Mouse (Mus musculus) intestine, postnatal 0 days (tissue): ENCODE data around the gene Gcdh. TPM values are rescaled to one million over a fixed set of nuclear protein-coding genes. Genes with fewer than 3 reads are reported as not detected.
A peak's percentile ranks its signal among the peaks of the same experiment; 100 is the strongest.
"Not testable (repeated sequence)": the region's sequence is repeated elsewhere in the genome, so short reads cannot be mapped to it uniquely, and the experiment has no call there.

Experiments
- ATAC-seq: fragments of 200-750 bp; cut with Nextera tagmentation; 2 replicates; pipeline ENCODE4 v1.8.0; 2017; ENCODE audit warnings: mild to moderate bottlenecking, moderate TSS enrichment, moderate library complexity
- H3K27ac ChIP-seq: fragments of 300-500 bp; sonication (generic); 2 replicates; pipeline ENCODE4 v1.5.1; 2014; ENCODE audit warnings: mild to moderate bottlenecking, low read depth, low read length, moderate library complexity
- H3K27me3 ChIP-seq: fragments of 300-500 bp; sonication (generic); replicated peaks from 2 replicates; pipeline ENCODE4 v1.6.1; 2014; ENCODE audit warnings: low read length, mixed read lengths; ENCODE audit not compliant: control insufficient read depth, insufficient read depth
- H3K36me3 ChIP-seq: fragments of 300-500 bp; sonication (generic); 2 replicates; pipeline ENCODE4 v1.6.1; 2014; ENCODE audit warnings: mild to moderate bottlenecking, moderate library complexity; ENCODE audit not compliant: control insufficient read depth, insufficient read depth
- H3K4me1 ChIP-seq: fragments of 300-500 bp; sonication (generic); replicated peaks from 2 replicates; pipeline ENCODE4 v1.6.1; 2014; ENCODE audit warnings: antibody characterized with exemption, low read length, mixed read lengths; ENCODE audit not compliant: control insufficient read depth, insufficient read depth
- H3K4me2 ChIP-seq: fragments of 300-500 bp; sonication (generic); replicated peaks from 2 replicates; pipeline ENCODE4 v1.6.1; 2014; ENCODE audit warnings: low read depth, mild to moderate bottlenecking, moderate library complexity
- H3K4me3 ChIP-seq: fragments of 300-500 bp; sonication (generic); 2 replicates; pipeline ENCODE4 v1.5.1; 2014; ENCODE audit warnings: low read depth, low read length
- H3K9ac ChIP-seq: fragments of 300-500 bp; sonication (generic); 2 replicates; pipeline ENCODE4 v1.6.1; 2014; ENCODE audit warnings: mild to moderate bottlenecking, low read depth, low read length
- H3K9me3 ChIP-seq: fragments of 300-500 bp; sonication (generic); 2 replicates; pipeline ENCODE4 v1.6.1; 2016; ENCODE audit warnings: mixed run types; ENCODE audit not compliant: control insufficient read depth
- CTCF ChIP-seq: sonication (generic); IDR thresholded peaks from 2 replicates; pipeline ENCODE4 v1.5.1; 2016; ENCODE audit warnings: low read depth, mild to moderate bottlenecking, control low read depth, antibody characterized with exemption, moderate library complexity
- WGBS: fragments of 180-500 bp; shearing (Covaris S2); extraction: QIAGEN DNeasy Blood & Tissue Kit; methylation state at CpG from one replicate; pipeline ENCODE4 v1.1.7; 2014; 5-methylcytosine and 5-hydroxymethylcytosine counted together
- polyA plus RNA-seq: library from polyadenylated mRNA; unstranded; fragments of >200 nt; fragmentation: Nextera tagmentation; extraction: Ambion mirVana; gene quantifications from 2 replicates; pipeline ENCODE4 v1.2.1, GENCODE M21; 2015

Gcdh gene
- polyA plus RNA-seq, 1 experiment from 2014 or later: 15.5 TPM

DNA sequence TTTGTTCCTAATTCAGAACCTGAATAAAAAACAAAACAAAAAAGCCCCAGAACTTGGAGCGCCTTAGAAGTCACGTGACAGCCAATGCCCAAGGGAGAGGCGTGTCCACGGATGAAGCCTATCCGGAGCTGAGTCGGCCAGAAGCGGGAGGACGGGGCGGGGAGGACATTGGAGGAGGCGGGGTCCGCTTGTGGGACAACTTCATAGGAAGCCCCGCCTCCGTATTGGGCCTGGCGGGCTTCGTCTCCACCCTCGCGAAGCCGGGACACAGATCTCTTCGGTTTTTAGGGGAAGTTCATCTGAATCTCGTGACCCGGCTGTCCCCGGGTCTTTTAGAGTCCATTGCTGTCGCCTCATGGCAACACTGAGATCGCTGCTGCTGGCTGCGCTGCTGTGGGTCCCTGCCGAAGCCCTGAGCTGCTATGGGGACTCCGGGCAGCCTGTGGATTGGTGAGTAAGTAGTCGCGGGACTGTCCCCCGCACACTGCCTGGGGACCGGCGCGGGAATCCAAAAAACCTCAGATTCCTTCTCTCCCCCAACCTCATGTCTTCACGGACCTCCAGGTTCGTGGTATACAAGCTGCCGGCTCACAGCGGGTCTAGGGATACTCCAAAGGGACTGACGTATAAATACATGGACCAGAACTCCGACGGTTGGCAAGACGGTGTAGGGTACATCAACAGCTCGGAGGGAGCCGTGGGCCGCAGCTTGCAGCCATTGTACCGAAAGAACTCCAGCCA is 14.9 kb upstream of the Gcdh start, which contains the start of gene Dnase2a:
Gene Dnase2a (plus strand): TSS at position 140 of the 741 bp plus-strand sequence.
- no peaks in the 10 kb centered on the region for H3K9me3 ChIP-seq
- H3K27ac ChIP-seq: no peak within 1 kb of the TSS; the same call in 1 of the 2 replicates
- peaks cover 18% of the 10 kb centered on the region; the same call in 1 of the 2 replicates for H3K27me3 ChIP-seq
- H3K4me2 ChIP-seq: peak within 1 kb of the TSS; percentile 94
- no peak for TF ChIP-seq CTCF
- under 1% methylated on average over 45 of the region's 45 CpGs for WGBS
- peak; percentile 81 for ATAC-seq
- H3K4me1 ChIP-seq: peaks cover 12% of the 10 kb centered on the region; the same call in 1 of the 2 replicates
- H3K4me3 ChIP-seq: peak within 1 kb of the TSS; percentile 51
- no peaks in the 10 kb centered on the region; the same call in 1 of the 2 replicates for H3K36me3 ChIP-seq
- peak within 1 kb of the TSS; percentile 60 for H3K9ac ChIP-seq

DNA sequence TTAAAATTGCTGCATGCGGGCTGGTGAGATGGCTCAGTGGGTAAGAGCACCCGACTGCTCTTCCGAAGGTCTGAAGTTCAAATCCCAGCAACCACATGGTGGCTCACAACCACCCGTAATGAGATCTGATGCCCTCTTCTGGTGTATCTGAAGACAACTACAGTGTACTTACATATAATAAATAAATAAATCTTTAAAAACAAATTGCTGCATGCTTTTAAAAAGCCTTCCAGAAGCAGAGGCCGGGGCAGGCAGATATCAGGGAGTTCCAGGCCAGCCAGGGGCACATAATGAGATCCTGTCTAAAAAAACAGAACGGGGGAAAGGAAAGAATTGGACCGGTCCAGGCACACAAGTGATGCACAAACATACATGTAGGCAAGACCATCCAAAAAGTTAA is 14.3 kb upstream of the Gcdh start:
- Histone ChIP-seq H3K4me2 (peak overlapping the region; percentile 94), H3K27me3 (peaks cover 14% of the 10 kb centered on the region; the same call in 1 of the 2 replicates), H3K4me3 (peak overlapping the region; percentile 51)
- not testable (repeated sequence) for H3K9ac ChIP-seq, H3K27ac ChIP-seq, H3K4me1 ChIP-seq, H3K36me3 ChIP-seq, H3K9me3 ChIP-seq, ATAC-seq
- 24% methylated on average over 6 of the region's 7 CpGs for WGBS

DNA sequence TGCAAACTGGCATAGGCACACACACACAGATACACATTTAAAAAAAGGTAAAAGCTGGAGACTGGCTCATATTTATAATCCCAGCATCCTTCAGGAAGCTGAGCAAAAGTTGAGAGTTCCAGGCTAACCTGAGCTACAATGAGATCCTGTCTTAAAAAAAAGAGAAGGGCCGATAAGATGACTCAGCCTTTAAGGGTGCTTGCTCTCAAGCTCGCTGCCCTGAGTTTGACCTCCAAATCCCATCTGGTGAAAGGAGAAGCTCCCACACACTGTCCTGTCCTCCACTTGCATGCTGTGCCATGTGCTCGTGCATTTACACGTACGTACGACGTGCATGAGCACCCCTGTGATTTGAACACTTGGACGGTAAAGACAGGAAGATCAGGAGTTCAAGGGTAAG is 13.8 kb upstream of the Gcdh start:
- H3K36me3 ChIP-seq: no peaks in the 10 kb centered on the region; the same call in 1 of the 2 replicates
- no peaks in the 10 kb centered on the region for H3K9me3 ChIP-seq
- TF ChIP-seq CTCF: no peak
- no peak overlapping the region for H3K4me3 ChIP-seq
- no peak for ATAC-seq
- no peak overlapping the region for H3K27ac ChIP-seq
- H3K4me1 ChIP-seq: 0 out of 2 replicates have a peak, but pooled peaks cover 6% of the 10 kb centered on the region
- H3K27me3 ChIP-seq: peaks cover 10% of the 10 kb centered on the region; the same call in 1 of the 2 replicates
- H3K9ac ChIP-seq: no peak overlapping the region
- 76% methylated on average over 8 of the region's 8 CpGs for WGBS
- no peak overlapping the region for H3K4me2 ChIP-seq

GRCm38 (mm10) chr8:84907037-84907436 is 13.3 kb upstream of the Gcdh start:
- peaks cover 5% of the 10 kb centered on the region; the same call in 1 of the 2 replicates for H3K27me3 ChIP-seq
- H3K9me3 ChIP-seq: no peaks in the 10 kb centered on the region
- ATAC-seq: no peak
- no peak overlapping the region for H3K27ac ChIP-seq
- no peak overlapping the region for H3K4me3 ChIP-seq
- H3K36me3 ChIP-seq: no peaks in the 10 kb centered on the region; the same call in 1 of the 2 replicates
- WGBS: 92% methylated on average over 9 of the region's 9 CpGs
- TF ChIP-seq CTCF: no peak
- H3K9ac ChIP-seq: no peak overlapping the region
- no peak overlapping the region for H3K4me2 ChIP-seq
- 0 out of 2 replicates have a peak, but pooled peaks cover 6% of the 10 kb centered on the region for H3K4me1 ChIP-seq

DNA sequence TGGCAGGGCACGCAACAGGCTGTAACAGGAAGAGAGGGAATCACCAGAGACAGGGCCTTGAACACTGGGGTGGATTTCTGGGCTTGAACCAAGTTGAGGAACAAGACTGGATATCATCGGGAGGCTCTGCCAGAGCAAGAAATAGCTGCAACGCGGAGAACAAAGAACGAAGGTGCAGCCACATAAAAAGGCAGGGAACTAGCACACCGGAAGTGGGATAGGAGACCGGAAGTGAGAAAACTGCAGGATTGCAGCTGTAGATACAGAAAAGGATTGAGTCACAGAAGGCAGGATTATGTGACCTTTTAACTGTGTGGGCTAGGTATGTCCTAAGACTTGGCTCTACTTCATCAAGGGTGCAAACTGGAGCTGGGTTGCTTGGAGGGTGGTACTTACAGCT is 10.6 kb upstream of the Gcdh start:
- Histone ChIP-seq H3K4me2 (no peak overlapping the region), H3K36me3 (no peaks in the 10 kb centered on the region), H3K27ac (no peak overlapping the region), H3K9ac (no peak overlapping the region), H3K9me3 (no peaks in the 10 kb centered on the region), H3K4me3 (no peak overlapping the region), H3K4me1 (0 out of 2 replicates have a peak, but pooled peaks cover 6% of the 10 kb centered on the region), H3K27me3 (no peaks in the 10 kb centered on the region)
- WGBS: 91% methylated on average over 7 of the region's 7 CpGs
- ATAC-seq: no peak
- no peak for TF ChIP-seq CTCF

GRCm38 (mm10) chr8:84902920-84903661 is 9.4 kb upstream of the Gcdh start:
- Histone ChIP-seq H3K4me1 (no peaks in the 10 kb centered on the region), H3K36me3 (no peaks in the 10 kb centered on the region), H3K9me3 (no peaks in the 10 kb centered on the region), H3K9ac (peak overlapping the region; percentile 71), H3K27ac (peak overlapping the region; percentile 77), H3K4me3 (peak overlapping the region; percentile 65), H3K4me2 (peak overlapping the region; percentile 99), H3K27me3 (no peaks in the 10 kb centered on the region)
- TF ChIP-seq CTCF: peak; percentile 94
- ATAC-seq: peak; percentile 90
- WGBS: under 1% methylated on average over 62 of the region's 68 CpGs
